Mouse (Mus musculus) G1E (cell line): Measurements from ENCODE around the gene Tes.

Experiments
- CTCF ChIP-seq: IDR thresholded peaks from 2 replicates; pipeline ENCODE4 v1.5.1; 2012; ENCODE audit warnings: low read depth, low read length, inconsistent platforms, mixed read lengths
- POLR2AphosphoS5 ChIP-seq: IDR thresholded peaks from 2 replicates; pipeline ENCODE4 v1.6.1; 2012; ENCODE audit warnings: low read depth, low read length, inconsistent platforms; ENCODE audit not compliant: insufficient replicate concordance

GRCm38 (mm10) chr6:17053028-17053660, 11.8 kb upstream of the Tes start:
- TF ChIP-seq CTCF (no peak), POLR2AphosphoS5 (no peak)
